Mouse (Mus musculus) stomach, embryonic 14.5 days (tissue): ENCODE data around the gene Gpr18. TPM values are rescaled to one million over a fixed set of nuclear protein-coding genes. Genes with fewer than 3 reads are reported as not detected.

Experiments
- ATAC-seq: fragments of 200-750 bp; cut with Nextera tagmentation; 2 replicates; pipeline ENCODE4 v1.8.0; 2017; ENCODE audit warnings: low read depth, moderate TSS enrichment; ENCODE audit not compliant: insufficient number of reproducible peaks, insufficient read depth, low FRiP score
- H3K27ac ChIP-seq: fragments of 300-500 bp; sonication (generic); 2 replicates; pipeline ENCODE4 v1.5.1; 2014; ENCODE audit warnings: mild to moderate bottlenecking, low read length, moderate library complexity, mixed read lengths
- H3K27me3 ChIP-seq: fragments of 300-500 bp; sonication (generic); 2 replicates; pipeline ENCODE4 v1.6.1; 2014; ENCODE audit warnings: low read length, control low read depth, mixed read lengths; ENCODE audit not compliant: control insufficient read depth, insufficient read depth
- H3K36me3 ChIP-seq: fragments of 300-500 bp; sonication (generic); 2 replicates; pipeline ENCODE4 v1.6.1; 2014; ENCODE audit warnings: mild to moderate bottlenecking, control low read depth, low read length, moderate library complexity, mixed read lengths; ENCODE audit not compliant: control insufficient read depth, insufficient read depth
- H3K4me1 ChIP-seq: fragments of 300-500 bp; sonication (generic); 2 replicates; pipeline ENCODE4 v1.6.1; 2014; ENCODE audit warnings: low read length, control low read depth, mixed read lengths; ENCODE audit not compliant: control insufficient read depth, insufficient read depth
- H3K4me2 ChIP-seq: fragments of 300-500 bp; sonication (generic); replicated peaks from 2 replicates; pipeline ENCODE4 v1.6.1; 2014; ENCODE audit warnings: low read depth, low read length, control low read depth
- H3K4me3 ChIP-seq: fragments of 300-500 bp; sonication (generic); 2 replicates; pipeline ENCODE4 v1.5.1; 2014; ENCODE audit warnings: low read depth, low read length, control low read depth
- H3K9ac ChIP-seq: fragments of 300-500 bp; sonication (generic); replicated peaks from 2 replicates; pipeline ENCODE4 v1.6.1; 2014; ENCODE audit warnings: low read depth, mild to moderate bottlenecking, control low read depth, low read length, moderate library complexity, mixed read lengths
- H3K9me3 ChIP-seq: fragments of 300-500 bp; sonication (generic); 2 replicates; pipeline ENCODE4 v1.6.1; 2016; ENCODE audit warnings: low read depth, low read length, control low read depth; ENCODE audit not compliant: control insufficient read depth
- WGBS: fragments of 180-500 bp; shearing (Covaris S2); extraction: QIAGEN DNeasy Blood & Tissue Kit; methylation state at CpG from one replicate; pipeline ENCODE4 v1.1.7; 2014; 5-methylcytosine and 5-hydroxymethylcytosine counted together
- polyA plus RNA-seq: library from polyadenylated mRNA; unstranded; fragments of >200 nt; fragmentation: Nextera tagmentation; extraction: Ambion mirVana; gene quantifications from 2 replicates; pipeline ENCODE4 v1.2.1, GENCODE M21; 2014

Gene Gpr18
- polyA plus RNA-seq, 1 experiment from 2014 or later: 1.1 TPM

DNA sequence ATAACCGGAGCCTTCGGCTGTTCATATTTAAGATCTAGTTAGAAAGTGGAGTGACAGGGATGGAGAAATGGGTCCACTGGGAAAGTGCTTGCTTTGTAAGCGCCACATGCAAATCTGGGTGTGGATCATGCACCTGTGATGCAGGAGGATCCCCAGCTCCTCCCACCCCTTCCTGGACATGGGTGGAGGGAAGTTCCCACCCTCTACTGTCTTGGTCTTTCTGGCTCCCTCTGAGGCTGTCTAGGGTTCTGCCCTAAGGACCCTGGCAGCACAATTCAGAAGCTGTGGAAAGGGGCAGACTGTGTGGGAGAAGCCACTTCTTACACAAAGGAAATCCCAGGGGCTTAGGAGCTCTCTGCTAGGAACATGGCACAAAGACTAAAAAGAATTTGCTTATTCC lies 16.0 kb upstream of the Gpr18 start:
- 0 out of 2 replicates have a peak, but pooled peaks cover 2% of the 10 kb centered on the region for H3K4me1 ChIP-seq
- no peak overlapping the region for H3K4me2 ChIP-seq
- WGBS: 96% methylated on average over 3 of the region's 3 CpGs
- no peak overlapping the region for H3K4me3 ChIP-seq
- H3K9me3 ChIP-seq: no peaks in the 10 kb centered on the region
- no peak overlapping the region for H3K27ac ChIP-seq
- no peak for ATAC-seq
- peaks cover 7% of the 10 kb centered on the region; the same call in 1 of the 2 replicates for H3K36me3 ChIP-seq
- H3K27me3 ChIP-seq: no peaks in the 10 kb centered on the region
- H3K9ac ChIP-seq: no peak overlapping the region

- Histone ChIP-seq H3K4me1 (0 out of 2 replicates have a peak, but pooled peaks cover 2% of the 10 kb centered on the region), H3K9ac (no peak overlapping the region), H3K36me3 (peaks cover 7% of the 10 kb centered on the region; the same call in 1 of the 2 replicates), H3K9me3 (no peaks in the 10 kb centered on the region), H3K4me2 (no peak overlapping the region), H3K27ac (no peak overlapping the region), H3K27me3 (no peaks in the 10 kb centered on the region), H3K4me3 (no peak overlapping the region)
- ATAC-seq: no peak
- WGBS: 70% methylated on average over 7 of the region's 7 CpGs
These were observed 15.3 kb upstream of the Gpr18 start for GRCm38 (mm10) chr14:121930731-121931383.

GRCm38 (mm10) chr14:121929243-121929951 lies 13.8 kb upstream of the Gpr18 start:
- Histone ChIP-seq H3K4me1 (peaks cover 6% of the 10 kb centered on the region; the same call in 1 of the 2 replicates), H3K4me2 (no peak overlapping the region), H3K9me3 (no peaks in the 10 kb centered on the region), H3K27me3 (no peaks in the 10 kb centered on the region), H3K9ac (no peak overlapping the region), H3K4me3 (no peak overlapping the region), H3K27ac (no peak overlapping the region), H3K36me3 (peaks cover 7% of the 10 kb centered on the region; the same call in 1 of the 2 replicates)
- WGBS: 68% methylated on average over 12 of the region's 12 CpGs
- ATAC-seq: no peak

GRCm38 (mm10) chr14:121928375-121929137 lies 13.0 kb upstream of the Gpr18 start:
- Histone ChIP-seq H3K27me3 (no peaks in the 10 kb centered on the region), H3K36me3 (no peaks in the 10 kb centered on the region), H3K4me2 (no peak overlapping the region), H3K9ac (no peak overlapping the region), H3K4me3 (no peak overlapping the region), H3K9me3 (no peaks in the 10 kb centered on the region), H3K4me1 (peaks cover 6% of the 10 kb centered on the region; the same call in 1 of the 2 replicates), H3K27ac (no peak overlapping the region)
- no peak for ATAC-seq
- 67% methylated on average over 8 of the region's 8 CpGs for WGBS

DNA sequence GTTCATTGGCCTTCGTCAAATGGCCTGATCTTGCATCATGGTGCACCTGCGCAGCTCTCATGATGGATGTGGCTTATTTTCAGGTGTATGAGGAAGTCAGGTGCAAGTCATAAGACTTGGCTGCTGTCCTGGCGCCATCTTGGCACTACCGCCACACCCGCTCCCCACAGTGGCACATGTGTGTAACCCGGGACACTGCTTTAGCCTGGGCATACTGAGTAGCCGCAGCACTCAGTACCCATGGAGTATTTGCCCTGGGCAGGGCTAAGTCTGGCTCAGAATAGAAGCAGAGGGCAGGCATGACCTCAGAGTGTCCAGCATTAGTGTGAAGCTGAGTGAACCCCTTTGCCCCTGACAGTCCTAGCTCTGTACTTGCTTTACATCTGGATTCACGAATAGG lies 11.9 kb upstream of the Gpr18 start:
- peaks cover 6% of the 10 kb centered on the region; the same call in 1 of the 2 replicates for H3K4me1 ChIP-seq
- no peaks in the 10 kb centered on the region for H3K27me3 ChIP-seq
- no peaks in the 10 kb centered on the region for H3K36me3 ChIP-seq
- no peak overlapping the region for H3K4me2 ChIP-seq
- 96% methylated on average over 8 of the region's 8 CpGs for WGBS
- no peak overlapping the region for H3K27ac ChIP-seq
- no peak overlapping the region for H3K4me3 ChIP-seq
- no peak overlapping the region for H3K9ac ChIP-seq
- no peak for ATAC-seq
- H3K9me3 ChIP-seq: no peaks in the 10 kb centered on the region

DNA sequence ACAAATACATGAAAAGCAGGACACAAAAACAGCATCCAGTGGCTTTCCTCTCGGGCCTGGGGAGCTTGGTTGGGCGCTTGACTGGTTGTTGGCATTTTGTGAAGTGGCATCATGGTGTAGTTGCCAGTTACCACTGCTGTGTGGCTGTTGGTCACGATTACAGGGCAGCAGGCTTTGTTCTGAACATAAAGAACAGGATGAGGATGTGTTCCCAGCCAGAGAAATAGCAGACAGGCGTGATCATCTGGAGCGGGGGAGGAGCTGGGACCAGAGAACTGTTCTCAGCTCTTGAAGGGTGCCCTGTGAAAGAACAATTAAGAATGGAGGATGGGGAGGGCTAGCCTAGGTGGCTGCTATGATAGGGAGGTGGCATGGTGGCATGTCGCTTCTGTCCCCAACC lies 11.3 kb upstream of the Gpr18 start:
- no peaks in the 10 kb centered on the region for H3K9me3 ChIP-seq
- ATAC-seq: no peak
- WGBS: 88% methylated on average over 6 of the region's 6 CpGs

GRCm38 (mm10) chr14:121924876-121925275 lies 9.3 kb upstream of the Gpr18 start:
- ATAC-seq: no peak
- Histone ChIP-seq H3K4me1 (peaks cover 8% of the 10 kb centered on the region; the same call in 1 of the 2 replicates), H3K9me3 (no peaks in the 10 kb centered on the region), H3K4me3 (no peak overlapping the region), H3K9ac (no peak overlapping the region), H3K4me2 (no peak overlapping the region), H3K27me3 (no peaks in the 10 kb centered on the region), H3K36me3 (no peaks in the 10 kb centered on the region), H3K27ac (no peak overlapping the region)
- 68% methylated on average over 6 of the region's 6 CpGs for WGBS

More for the DNA sequence above, 11.3 kb upstream of the Gpr18 start:
- Histone ChIP-seq H3K4me3 (no peak overlapping the region), H3K4me1 (peaks cover 6% of the 10 kb centered on the region; the same call in 1 of the 2 replicates), H3K36me3 (no peaks in the 10 kb centered on the region), H3K27ac (no peak overlapping the region), H3K9ac (no peak overlapping the region), H3K4me2 (no peak overlapping the region), H3K27me3 (no peaks in the 10 kb centered on the region)

GRCm38 (mm10) chr14:121922731-121923130 lies 7.2 kb upstream of the Gpr18 start:
- H3K4me2 ChIP-seq: no peak overlapping the region
- H3K4me3 ChIP-seq: no peak overlapping the region
- no peaks in the 10 kb centered on the region; the same call in 1 of the 2 replicates for H3K36me3 ChIP-seq
- no peak for ATAC-seq
- peaks cover 8% of the 10 kb centered on the region; the same call in 1 of the 2 replicates for H3K4me1 ChIP-seq
- no peaks in the 10 kb centered on the region for H3K9me3 ChIP-seq
- H3K27me3 ChIP-seq: no peaks in the 10 kb centered on the region
- H3K27ac ChIP-seq: no peak overlapping the region
- no peak overlapping the region for H3K9ac ChIP-seq
- WGBS: 85% methylated on average over 4 of the region's 4 CpGs
